Mouse (Mus musculus): ENCODE results near the gene 1700012A03Rik.

1700012A03Rik gene

GRCm38 (mm10) chr6:32049951-32050345, at the start of gene 1700012A03Rik:
TSS of gene 1700012A03Rik (plus strand) at chr6:32050246.
- DNase-seq (ENCODE audit: extremely low read depth, insufficient read length, low spot score), result no peak

- DNase-seq (ENCODE audit: extremely low read depth, insufficient read length, low spot score), result no peak
Observed at GRCm38 (mm10) chr6:32004228-32004627, 45.8 kb upstream of the 1700012A03Rik start.

GRCm38 (mm10) chr6:32005914-32006313, 44.1 kb upstream of the 1700012A03Rik start:
- no peak for DNase-seq (ENCODE audit: extremely low read depth, insufficient read length, low spot score)

GRCm38 (mm10) chr6:32006382-32006781, 43.7 kb upstream of the 1700012A03Rik start:
- no peak for DNase-seq (ENCODE audit: extremely low read depth, insufficient read length, low spot score)

- DNase-seq (ENCODE audit: extremely low read depth, insufficient read length, low spot score), result no peak
Observed at GRCm38 (mm10) chr6:32007336-32007735, 42.7 kb upstream of the 1700012A03Rik start.

- no peak for DNase-seq (ENCODE audit: extremely low read depth, insufficient read length, low spot score)
Observed at GRCm38 (mm10) chr6:32016841-32017240, 33.2 kb upstream of the 1700012A03Rik start.

GRCm38 (mm10) chr6:32017406-32018104, 32.5 kb upstream of the 1700012A03Rik start:
- DNase-seq (ENCODE audit: extremely low read depth, insufficient read length, low spot score), result no peak

- DNase-seq (ENCODE audit: extremely low read depth, insufficient read length, low spot score), result no peak
Observed at GRCm38 (mm10) chr6:32018105-32018446, 32.0 kb upstream of the 1700012A03Rik start.

- DNase-seq (ENCODE audit: extremely low read depth, insufficient read length, low spot score), result no peak
Observed at GRCm38 (mm10) chr6:32021853-32022536, 28.1 kb upstream of the 1700012A03Rik start.

GRCm38 (mm10) chr6:32022537-32022869, 27.5 kb upstream of the 1700012A03Rik start:
- no peak for DNase-seq (ENCODE audit: extremely low read depth, insufficient read length, low spot score)

GRCm38 (mm10) chr6:32028228-32029009, 21.6 kb upstream of the 1700012A03Rik start:
- no peak for DNase-seq (ENCODE audit: extremely low read depth, insufficient read length, low spot score)

- no peak for DNase-seq (ENCODE audit: extremely low read depth, insufficient read length, low spot score)
Observed at GRCm38 (mm10) chr6:32034226-32034625, 15.8 kb upstream of the 1700012A03Rik start.

GRCm38 (mm10) chr6:32045344-32045743, 4.7 kb upstream of the 1700012A03Rik start:
- no peak for DNase-seq (ENCODE audit: extremely low read depth, insufficient read length, low spot score)

GRCm38 (mm10) chr6:32049256-32049950, 643 bp upstream of the 1700012A03Rik start:
- DNase-seq (ENCODE audit: extremely low read depth, insufficient read length, low spot score), result no peak

GRCm38 (mm10) chr6:32052135-32052915, 2.3 kb downstream of the 1700012A03Rik start:
- DNase-seq (ENCODE audit: extremely low read depth, insufficient read length, low spot score), result no peak

GRCm38 (mm10) chr6:32056525-32056924, 6.5 kb downstream of the 1700012A03Rik start:
- no peak for DNase-seq (ENCODE audit: extremely low read depth, insufficient read length, low spot score)

GRCm38 (mm10) chr6:32058571-32058970, 8.5 kb downstream of the 1700012A03Rik start:
- DNase-seq (ENCODE audit: extremely low read depth, insufficient read length, low spot score), result no peak

GRCm38 (mm10) chr6:32060641-32061040, 10.6 kb downstream of the 1700012A03Rik start:
- DNase-seq (ENCODE audit: extremely low read depth, insufficient read length, low spot score), result no peak

- DNase-seq (ENCODE audit: extremely low read depth, insufficient read length, low spot score), result no peak
Observed at GRCm38 (mm10) chr6:32061266-32061665, 11.2 kb downstream of the 1700012A03Rik start.

GRCm38 (mm10) chr6:32065789-32066510, 15.9 kb downstream of the 1700012A03Rik start:
- no peak for DNase-seq (ENCODE audit: extremely low read depth, insufficient read length, low spot score)
